Mouse (Mus musculus) Muller cell, postnatal 12 days (primary cell): ENCODE data around the gene Dbr1.

Experiments
- DNase-seq: peaks from one replicate; pipeline ENCODE4 v3.0.0-alpha.2; 2015; ENCODE audit errors: inconsistent ontology term

The Dbr1 gene

DNA sequence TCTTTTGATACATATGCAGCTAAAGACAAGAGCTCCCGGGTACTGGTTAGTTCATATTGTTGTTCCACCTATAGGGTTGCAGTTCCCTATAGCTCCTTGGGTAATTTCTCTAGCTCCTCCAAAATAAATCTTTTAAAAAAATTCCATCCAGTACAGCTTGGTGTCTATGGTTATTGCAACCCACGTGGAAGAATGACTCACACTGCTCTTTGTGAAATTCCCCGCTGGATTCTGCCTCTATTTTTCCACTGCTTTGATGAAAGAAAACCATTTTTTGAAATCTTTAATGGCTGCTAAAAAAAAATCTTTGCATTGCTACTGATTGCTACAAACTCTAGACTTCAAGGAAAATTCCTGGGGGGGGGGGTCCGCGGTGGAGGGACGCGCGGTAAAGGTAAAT, 44.1 kb downstream of the Dbr1 start:
- peak; percentile 49 for DNase-seq

DNA sequence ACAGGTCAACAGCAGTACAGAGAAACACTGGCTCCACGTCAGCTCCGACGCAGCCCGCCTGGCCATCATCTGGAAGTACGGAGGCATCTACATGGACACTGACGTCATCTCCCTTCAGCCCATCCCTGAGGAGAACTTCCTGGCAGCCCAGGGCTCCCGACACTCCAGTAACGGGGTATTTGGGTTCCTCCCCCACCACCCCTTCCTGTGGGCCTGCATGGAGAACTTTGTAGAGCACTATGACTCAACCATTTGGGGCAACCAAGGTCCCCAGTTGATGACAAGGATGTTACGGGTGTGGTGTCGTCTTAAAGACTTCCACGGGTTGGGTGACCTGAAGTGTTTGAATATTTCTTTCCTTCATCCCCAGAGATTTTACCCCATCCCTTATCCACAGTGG, 44.6 kb downstream of the Dbr1 start:
- DNase-seq = no peak

DNA sequence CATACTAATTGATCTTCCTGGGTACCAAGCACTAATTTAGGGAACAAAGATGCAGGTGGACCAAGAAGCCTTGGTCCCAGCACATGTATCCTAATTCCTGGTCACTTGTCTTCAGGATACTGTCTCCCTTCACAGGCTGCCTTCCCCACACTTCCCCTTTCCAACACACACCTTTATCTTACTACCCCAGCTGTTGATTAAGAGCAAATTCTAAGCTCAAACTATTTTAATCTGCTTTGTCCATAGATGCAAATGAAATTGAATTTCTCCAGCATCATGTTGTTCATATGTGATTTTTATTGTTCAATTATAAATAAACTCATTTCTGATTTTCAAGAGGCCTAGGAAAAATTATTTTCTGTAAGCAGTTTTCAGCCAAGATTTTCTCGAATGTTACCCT, 46.4 kb downstream of the Dbr1 start:
- DNase-seq = no peak

DNA sequence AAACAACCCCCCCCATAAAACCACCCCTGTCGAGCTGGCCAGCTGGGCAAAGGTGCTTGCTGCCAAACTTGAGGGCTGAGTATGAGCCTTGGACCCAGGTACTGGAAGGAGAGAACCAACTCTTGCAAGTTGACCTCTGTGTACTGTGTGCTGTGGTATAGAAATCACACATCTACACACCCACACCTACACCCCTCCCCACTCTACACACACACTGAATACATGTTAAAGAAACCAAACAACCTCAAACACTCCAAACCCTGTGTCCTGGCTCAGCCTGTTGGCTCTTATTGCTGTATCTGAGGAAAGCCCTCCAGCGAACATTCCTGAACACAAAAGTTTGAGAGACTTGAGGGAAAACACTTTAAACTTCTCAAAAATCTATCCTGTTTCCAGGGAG, 47.4 kb downstream of the Dbr1 start:
- no peak for DNase-seq

DNA sequence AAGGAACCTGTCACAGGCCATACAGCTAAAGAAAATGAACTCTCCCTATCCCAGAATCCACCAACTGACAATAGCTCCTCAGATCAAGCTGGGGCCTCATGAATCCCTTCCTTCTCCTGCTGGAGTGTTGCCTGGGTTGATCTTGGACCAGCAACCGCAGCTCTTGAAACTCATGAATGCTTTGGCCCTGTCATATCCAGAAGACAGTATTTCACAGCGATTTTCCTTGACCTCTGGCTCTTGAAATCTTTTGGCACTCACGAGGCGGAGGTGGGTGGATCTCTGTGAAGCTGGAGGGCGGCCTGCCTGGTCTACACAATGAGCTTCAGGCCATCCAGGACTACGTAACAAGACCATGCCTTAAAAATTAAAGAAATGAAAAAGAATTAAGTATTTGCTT, 48.5 kb downstream of the Dbr1 start:
- DNase-seq = no peak

DNA sequence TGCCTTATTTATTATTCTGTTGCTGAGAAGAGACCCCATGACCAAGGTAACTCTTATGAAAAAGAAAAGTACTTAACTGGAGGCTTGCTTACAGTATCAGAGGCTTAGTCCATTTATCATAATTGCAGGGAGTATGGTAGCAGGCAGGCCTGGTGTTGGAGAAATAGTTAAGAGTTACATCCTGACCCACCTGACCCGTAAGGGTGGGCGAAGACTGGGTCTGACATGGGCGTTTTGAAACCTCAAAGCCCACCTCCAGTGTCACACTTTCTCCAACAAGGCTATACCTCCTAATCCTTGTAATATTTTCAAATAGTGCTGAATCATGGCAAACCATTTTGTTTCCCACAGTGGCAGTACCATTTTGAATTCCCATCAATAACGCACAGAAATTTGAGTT, 53.0 kb downstream of the Dbr1 start:
- no peak for DNase-seq

DNA sequence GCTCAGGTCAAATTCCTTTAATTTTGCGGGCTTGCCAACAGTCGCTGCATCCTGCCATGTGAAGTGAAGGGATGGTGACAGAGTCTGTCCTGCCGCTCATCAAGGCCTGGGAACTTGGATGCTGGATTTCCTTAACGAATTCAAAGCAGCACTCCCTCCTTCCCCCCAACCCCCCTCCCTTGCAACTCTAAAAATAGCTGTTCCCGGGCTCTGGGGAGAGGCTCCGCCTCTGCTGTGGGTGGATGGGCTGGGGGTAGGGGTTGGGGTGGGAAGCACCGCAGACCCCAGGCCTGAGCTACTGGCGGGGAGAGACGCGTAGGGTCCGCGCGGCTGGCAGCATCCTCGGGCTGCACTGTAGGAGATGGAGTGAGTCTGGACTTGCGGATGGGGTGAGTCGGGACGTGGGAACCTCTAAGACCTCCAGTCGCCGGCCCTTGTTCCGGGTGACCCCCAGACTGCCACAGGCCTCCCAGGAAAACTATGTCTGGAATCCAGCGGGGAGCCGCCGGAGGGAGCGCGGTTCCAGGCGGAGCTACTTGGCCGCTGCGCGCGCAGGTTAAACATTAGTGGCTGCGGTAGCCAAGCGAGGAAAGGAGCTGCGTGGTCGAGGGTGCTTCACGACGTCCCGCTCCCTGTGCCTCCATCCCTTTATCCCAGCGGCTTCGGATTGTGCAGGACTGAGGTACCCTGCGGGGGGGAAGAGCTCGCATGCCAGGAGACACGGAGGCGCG, 53.8 kb downstream of the Dbr1 start, which contains the start of gene Dzip1l:
Gene Dzip1l (plus strand): TSS at position 216 of the 731 bp plus-strand sequence.
- DNase-seq = peak; percentile 96

DNA sequence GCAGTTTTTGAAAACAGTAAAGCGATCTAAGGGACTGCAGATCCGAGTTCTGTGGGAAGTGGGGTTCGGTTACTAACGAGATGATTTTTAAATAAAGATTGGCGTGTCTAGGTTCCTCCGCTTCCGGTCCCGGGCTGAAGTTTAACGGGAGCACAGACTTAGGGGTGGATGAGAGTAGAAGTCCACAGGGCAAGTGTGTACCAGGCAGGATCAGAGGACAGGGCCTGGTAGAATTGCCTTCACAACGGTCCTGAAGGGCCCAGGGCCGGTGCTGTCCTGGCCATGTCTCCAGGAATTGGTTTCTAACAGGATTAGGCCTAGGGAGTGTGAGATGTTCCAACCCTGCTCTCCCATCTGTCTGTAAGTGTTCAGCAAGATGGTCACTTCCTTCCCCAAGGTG, 54.5 kb downstream of the Dbr1 start:
- no peak for DNase-seq

DNA sequence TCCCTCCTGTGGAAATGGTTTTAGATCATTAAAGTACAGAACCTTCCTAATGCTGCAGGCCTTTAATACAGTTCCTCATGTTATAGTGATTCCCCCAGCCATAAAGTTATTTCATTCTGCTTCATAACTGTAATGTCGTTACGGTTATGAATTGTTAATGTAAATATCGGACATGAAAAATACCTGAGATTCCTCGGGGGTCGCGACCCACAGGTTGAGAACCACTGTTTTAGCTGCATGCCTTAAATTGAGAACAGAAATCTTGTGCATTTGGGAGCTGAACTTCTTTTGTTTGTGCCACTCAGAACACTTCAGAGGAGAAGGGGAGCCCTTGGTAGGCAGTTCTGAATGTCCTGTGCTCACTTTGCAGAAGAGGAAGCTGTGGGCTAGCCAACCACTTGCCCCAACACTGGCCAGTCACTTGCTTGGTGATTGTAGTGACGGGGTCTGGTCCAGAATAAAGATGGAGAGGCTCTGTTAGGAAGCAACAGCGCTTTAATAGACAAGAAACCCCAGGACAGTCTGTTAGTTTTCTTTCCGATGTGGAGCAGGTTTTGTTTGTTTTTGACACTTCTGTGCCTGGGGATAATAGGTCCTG, 55.0 kb downstream of the Dbr1 start:
- no peak for DNase-seq

DNA sequence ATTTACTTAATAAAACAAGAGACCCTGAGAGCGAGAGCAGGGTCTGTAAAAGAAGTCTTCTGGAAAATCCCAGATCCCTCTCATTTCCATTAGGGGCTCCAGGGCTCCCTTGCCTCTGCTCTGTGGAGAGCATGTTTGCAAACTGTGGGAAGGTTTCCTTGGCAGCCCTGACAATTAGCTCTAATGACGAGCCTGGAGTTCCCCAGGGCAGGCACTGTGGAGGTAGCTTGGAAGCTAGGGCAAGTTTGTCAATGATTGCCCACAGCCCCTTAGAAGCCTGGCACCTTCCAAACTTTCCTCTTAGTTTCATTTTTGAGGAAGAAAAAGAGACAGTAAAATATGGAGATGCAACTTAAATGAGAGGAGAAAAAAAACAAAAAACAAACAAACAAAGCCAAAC, 56.2 kb downstream of the Dbr1 start:
- DNase-seq = peak; percentile 61

DNA sequence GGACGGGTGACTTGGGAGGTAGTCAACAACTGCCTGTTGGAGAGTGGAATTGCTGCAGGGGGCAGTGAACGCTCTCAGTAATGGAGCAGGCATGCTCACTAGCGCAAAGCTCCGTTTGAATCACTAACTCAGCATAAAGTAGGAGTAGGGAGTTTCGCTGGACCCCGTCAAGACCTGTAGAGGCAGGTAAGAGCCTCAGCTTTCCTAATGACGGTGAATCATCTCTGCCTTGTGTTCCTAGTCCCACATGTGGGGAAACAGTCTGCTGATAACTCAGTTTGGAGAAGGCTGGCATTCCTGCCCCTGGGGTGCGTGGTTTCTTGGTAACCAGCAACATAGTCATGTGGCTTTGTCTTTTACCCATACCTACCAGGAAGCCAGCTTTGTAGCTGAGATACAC, 56.7 kb downstream of the Dbr1 start:
- peak; percentile 77 for DNase-seq
